Mouse (Mus musculus) layer of hippocampus, adult 18-20 months (tissue): ENCODE results near the gene Arhgap15. TPM values are rescaled to one million over a fixed set of nuclear protein-coding genes. Genes with fewer than 3 reads are reported as not detected.

ENCODE experiments used
- DNase-seq, 2 experiments: peaks; one replicate each; pipeline ENCODE4 v3.0.0; 2022; ENCODE audit warnings: low spot score in 2 of 2
- total RNA-seq, 2 experiments: library from RNA; stranded (reverse); gene quantifications; 2 replicates each; pipeline ENCODE4 v1.2.3; 2021

Arhgap15 gene
- total RNA-seq, 2 experiments from 2014 or later: 10.9 to 11.4 TPM

- no peak for DNase-seq
These were observed 537.6 kb downstream of the Arhgap15 start for GRCm38 (mm10) chr2:44286181-44286719.

GRCm38 (mm10) chr2:44299156-44299555 is 550.5 kb downstream of the Arhgap15 start:
- DNase-seq: peak in 1 of 2 experiments; percentile 34

- peak in 1 of 2 experiments; percentile 34 for DNase-seq
These were observed 551.3 kb downstream of the Arhgap15 start for GRCm38 (mm10) chr2:44299909-44300308.

GRCm38 (mm10) chr2:44300466-44300865 is 551.8 kb downstream of the Arhgap15 start:
- DNase-seq: no peak

GRCm38 (mm10) chr2:44304261-44304970 is 555.8 kb downstream of the Arhgap15 start:
- DNase-seq: peak in 1 of 2 experiments; percentile 28

GRCm38 (mm10) chr2:44304971-44305808 is 556.6 kb downstream of the Arhgap15 start:
- DNase-seq: peak in 1 of 2 experiments; percentile 21

GRCm38 (mm10) chr2:44306137-44306536 is 557.5 kb downstream of the Arhgap15 start:
- DNase-seq: no peak

GRCm38 (mm10) chr2:44309124-44309523 is 560.5 kb downstream of the Arhgap15 start:
- DNase-seq: no peak

- DNase-seq: no peak
These were observed 560.9 kb downstream of the Arhgap15 start for GRCm38 (mm10) chr2:44309556-44309955.

- no peak for DNase-seq
These were observed 561.6 kb downstream of the Arhgap15 start for GRCm38 (mm10) chr2:44310095-44310748.

GRCm38 (mm10) chr2:44311216-44311615 is 562.6 kb downstream of the Arhgap15 start:
- no peak for DNase-seq

- DNase-seq: no peak
These were observed 564.9 kb downstream of the Arhgap15 start for GRCm38 (mm10) chr2:44313573-44313972.

GRCm38 (mm10) chr2:44318436-44318835 is 569.8 kb downstream of the Arhgap15 start:
- no peak for DNase-seq

GRCm38 (mm10) chr2:44319479-44319878 is 570.9 kb downstream of the Arhgap15 start:
- no peak for DNase-seq

GRCm38 (mm10) chr2:44323813-44324212 is 575.2 kb downstream of the Arhgap15 start:
- DNase-seq: no peak

- no peak for DNase-seq
These were observed 584.7 kb downstream of the Arhgap15 start for GRCm38 (mm10) chr2:44333295-44333694.

GRCm38 (mm10) chr2:44334006-44334405 is 585.4 kb downstream of the Arhgap15 start:
- DNase-seq: no peak

GRCm38 (mm10) chr2:44334517-44334916 is 585.9 kb downstream of the Arhgap15 start:
- DNase-seq: no peak

- no peak for DNase-seq
These were observed 588.2 kb downstream of the Arhgap15 start for GRCm38 (mm10) chr2:44336720-44337354.

GRCm38 (mm10) chr2:44338467-44338866 is 589.8 kb downstream of the Arhgap15 start:
- DNase-seq: no peak

GRCm38 (mm10) chr2:44341091-44341571 is 592.5 kb downstream of the Arhgap15 start:
- DNase-seq: peak; percentile 56 to 81
